Mouse (Mus musculus) 3T3-L1 (cell line): ENCODE measurements at regions not wholly inside any gene's neighbourhood (a gene's known extent, or its start where the extent isn't known, plus 50 kb on each side); places are given as distances from the start of the nearest gene placed in this dataset.

ENCODE experiments used
- DNase-seq: peaks from one replicate; pipeline ENCODE4 v3.0.0-alpha.2; 2015; ENCODE audit warnings: low read depth, low spot score

DNA sequence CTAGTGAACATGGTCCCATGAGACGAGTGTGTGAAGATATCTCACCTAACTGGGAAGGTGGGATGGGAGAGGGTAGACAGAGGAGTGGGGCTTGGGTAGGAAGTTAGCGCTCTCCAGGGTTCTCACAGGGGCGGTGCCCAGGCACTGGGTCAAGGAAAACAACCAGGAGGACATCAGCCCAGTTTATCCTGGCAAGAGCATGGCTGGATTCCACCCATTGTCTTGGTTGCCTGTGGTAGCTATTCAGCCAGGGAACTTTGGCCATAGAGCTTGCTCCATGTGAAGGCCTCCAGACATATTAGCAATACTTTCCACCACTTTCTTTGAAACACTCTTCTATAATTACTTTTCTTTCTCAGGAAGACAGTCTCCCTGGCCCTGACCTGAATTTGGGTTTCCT, 131.4 kb downstream of the 1700020N01Rik start:
- no peak for DNase-seq

DNA sequence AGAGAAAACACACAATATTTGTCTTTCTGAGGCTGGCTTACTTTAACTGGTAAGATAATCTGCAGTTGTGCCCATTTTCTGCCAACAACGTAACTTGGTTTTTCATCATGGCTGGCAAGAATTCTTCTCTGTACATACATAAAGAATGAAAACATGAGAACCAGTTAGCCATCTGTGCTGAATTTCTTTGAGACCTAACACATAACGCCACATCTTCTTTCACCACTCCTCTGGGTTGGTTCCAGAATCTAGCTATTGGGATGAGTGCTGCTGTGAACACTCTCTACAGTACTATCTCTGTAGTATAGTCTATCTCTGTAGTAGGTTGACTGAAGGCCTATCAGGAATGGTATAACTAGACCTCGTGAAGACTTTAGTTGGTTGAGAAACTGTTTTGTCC, 132.1 kb downstream of the 1700020N01Rik start:
- DNase-seq: no peak

DNA sequence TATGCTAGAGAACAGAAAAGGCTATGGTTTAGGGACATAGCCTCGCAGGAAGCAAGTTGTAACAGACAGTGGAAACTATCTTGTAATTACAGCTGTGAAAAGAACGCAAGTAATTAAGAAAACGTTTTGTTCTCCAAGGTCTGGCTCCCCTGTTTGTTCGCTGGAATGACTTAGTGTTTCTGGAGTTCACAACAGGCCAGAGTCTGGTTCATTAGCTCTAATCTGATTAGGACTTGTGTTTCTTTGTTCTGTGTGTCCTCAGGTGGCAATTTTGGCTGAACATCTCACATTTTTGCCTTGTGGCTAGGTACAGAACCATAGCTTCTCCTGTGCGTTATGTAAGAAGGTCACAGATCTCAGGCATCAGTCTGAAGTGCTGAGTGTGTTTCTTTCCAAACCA, 141.7 kb upstream of the Sgk1 start:
- no peak for DNase-seq

DNA sequence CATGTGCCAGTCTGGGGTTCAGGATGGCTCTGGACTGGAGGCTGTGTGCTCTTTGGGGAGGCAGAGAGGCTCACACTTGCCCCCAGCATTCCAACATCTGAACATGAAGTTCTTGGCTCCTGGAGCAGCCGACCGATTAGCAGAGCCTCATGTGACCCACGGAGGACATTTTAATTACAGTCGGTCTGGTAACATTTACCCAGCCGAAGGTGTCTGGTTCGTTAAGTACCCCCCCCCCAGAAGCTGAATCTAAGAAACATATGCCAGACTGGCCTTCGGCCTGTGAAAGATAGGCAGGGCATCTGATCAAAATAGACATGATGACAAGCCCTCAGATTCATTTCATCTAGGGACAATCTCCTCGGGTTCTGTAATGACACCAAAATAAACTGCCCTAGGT, 140.4 kb upstream of the Sgk1 start:
- no peak for DNase-seq

DNA sequence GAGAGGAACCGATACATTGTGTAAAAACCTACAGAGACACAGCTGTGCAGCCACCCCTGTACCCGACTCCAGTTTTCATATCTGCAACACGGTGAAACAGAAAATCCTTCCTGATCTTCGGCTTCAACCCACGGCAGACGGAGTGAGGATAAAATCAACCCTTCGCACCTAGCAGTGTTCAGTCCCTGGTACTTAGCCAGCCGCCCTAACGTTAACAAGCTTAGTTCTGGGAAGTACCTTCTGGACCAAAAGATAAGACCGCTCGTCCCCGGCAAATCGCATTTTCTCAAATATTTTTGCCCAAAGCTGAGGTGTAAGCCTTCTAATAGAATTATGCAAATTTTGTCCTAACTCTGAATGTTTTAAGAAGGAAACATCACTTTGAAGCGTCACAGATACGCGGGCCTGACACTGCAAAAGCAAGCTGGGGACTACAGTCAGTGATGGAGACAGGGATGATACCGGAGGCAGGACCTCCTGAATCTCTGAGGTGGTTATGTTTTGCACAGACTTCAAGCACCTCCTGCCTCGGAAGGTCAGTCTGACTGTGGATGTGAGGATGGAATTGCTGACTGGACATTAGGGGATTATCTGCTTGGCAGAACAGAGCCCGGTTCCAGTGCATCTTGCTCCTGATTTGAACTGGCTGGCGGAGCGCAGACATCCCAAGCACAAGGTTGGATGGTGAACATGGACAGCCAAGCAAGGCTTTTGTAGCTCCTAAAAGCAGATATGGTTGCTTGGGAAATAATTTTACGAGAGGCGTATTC, 139.8 kb upstream of the Sgk1 start:
- DNase-seq: no peak

DNA sequence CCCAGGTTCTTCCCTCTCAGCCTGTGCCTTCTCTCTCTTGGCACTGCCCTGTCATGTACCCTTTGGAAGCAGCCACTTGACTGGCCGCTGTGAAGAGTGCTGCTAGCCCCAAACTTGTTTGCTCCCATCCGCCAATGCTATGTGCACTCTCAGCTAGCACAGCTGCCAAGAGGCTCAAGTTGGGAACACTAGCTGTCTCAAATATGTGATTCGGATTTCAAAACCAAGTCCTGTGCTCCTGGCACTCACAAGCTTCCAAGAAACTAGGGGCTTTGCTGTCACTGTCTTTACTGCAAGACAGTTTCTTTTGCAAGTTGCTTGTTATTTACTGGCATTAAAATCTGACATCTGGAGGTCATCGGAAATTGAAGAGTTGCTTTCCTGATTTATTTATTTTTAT, 138.6 kb upstream of the Sgk1 start:
- no peak for DNase-seq

DNA sequence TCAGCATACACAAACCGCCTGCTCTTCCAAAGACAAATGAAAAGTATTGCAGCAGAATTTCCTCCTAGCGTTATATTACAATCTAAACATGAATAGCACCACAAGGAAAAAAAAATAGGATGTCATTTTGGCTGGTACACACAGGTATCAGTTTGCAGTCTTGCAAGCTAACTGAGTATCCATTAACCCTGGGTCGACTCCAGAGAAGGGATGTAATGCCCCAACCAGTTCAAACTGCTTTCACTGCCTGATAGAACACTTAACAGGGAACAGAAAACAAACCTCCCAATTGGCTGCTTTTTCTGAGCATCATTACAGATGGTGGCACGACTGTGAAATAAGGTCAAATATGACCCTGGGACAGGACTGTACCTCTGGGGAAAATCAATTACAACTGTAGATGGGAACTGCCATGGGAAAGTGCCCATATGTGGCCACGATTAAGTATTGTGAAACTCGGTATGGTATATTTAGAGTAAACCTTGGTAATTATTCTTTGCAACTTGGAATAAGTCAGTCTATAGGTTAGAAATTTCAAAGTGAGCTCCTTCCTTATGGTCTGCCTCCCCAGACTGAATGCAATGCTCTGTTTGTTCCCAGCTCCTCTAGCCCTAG, 137.5 kb upstream of the Sgk1 start:
- no peak for DNase-seq

DNA sequence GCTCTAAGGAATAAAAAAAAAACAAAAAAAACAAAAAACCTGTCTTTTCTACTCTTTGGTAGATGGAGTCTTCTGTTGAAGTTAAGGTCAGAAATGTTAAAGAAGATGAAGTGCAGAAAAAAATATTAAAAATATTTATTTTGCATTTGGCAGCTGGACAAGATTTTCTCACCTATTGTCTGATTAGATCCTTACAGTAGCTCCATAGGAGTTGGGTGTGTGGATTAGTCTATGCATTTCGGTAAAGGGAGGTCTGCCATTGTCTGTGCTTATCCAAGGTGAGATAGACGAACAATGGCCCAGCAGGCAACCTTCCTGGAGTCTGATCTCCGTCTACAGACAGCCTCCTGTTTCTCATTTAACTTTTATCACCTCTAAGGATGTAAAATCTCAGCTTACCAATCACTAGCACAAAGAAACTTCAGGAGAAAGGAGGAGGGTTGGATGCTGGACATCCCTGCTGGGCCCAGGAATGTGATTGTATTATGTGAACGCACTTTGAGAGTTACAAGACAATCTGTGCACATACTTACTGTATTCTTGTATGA, 136.0 kb upstream of the Sgk1 start:
- DNase-seq: no peak

DNA sequence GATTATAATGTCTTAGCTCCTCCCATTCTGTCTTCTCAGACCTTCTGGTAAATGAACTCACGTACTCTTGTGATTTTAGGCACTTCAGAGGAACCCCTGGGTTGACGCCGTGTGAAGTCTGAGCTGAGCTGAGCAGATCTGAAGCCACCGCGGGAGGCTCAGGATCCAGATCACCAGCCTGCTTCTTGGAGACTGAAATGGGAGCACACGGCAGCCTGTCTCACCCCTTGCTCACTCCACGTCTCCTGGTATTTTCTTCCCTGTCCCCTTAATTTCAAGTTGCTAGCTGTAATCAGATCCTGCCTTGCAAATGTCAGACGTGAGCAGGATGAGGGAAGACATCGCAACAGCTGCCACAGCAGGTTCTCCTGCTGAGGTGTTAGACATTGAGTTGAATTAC, 135.3 kb upstream of the Sgk1 start:
- no peak for DNase-seq

DNA sequence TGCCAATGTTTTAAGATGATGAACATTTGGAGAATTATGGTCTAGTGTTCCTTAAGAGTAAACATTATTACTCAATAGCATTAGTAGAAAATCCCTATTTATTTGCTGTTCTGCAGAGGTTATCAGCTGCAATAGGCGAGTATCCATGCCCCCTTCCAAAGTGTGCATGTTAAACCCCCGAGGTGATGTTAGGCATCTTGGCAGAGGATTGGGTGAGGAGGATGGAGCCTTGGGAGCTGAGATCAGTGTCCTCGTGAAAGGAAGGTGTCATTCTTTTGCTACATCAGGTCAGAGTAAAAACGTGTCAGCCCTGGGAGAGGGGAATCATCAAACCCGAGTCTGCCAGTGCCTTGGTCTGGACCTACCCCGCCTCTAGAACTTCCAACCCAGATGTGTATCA, 130.7 kb upstream of the Sgk1 start:
- no peak for DNase-seq

DNA sequence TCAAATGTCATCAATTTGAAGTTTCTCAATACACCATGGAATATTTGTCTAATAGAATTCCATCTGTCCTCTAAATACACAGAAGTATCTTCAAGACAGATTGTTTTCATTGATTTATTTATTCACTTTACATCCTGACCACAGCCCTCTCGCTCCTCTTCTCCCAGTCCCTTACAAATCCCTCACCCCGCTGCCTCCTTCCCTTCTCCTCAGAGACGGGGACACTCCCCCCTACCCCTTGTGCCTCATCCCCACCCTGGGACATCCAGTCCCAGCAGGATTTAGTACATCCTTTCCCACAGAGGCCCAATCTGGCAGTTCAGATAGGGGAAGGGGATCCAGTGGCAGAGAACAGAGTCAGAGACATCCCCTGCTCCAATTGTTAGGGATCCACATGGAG, 129.6 kb upstream of the Sgk1 start:
- DNase-seq: no peak

DNA sequence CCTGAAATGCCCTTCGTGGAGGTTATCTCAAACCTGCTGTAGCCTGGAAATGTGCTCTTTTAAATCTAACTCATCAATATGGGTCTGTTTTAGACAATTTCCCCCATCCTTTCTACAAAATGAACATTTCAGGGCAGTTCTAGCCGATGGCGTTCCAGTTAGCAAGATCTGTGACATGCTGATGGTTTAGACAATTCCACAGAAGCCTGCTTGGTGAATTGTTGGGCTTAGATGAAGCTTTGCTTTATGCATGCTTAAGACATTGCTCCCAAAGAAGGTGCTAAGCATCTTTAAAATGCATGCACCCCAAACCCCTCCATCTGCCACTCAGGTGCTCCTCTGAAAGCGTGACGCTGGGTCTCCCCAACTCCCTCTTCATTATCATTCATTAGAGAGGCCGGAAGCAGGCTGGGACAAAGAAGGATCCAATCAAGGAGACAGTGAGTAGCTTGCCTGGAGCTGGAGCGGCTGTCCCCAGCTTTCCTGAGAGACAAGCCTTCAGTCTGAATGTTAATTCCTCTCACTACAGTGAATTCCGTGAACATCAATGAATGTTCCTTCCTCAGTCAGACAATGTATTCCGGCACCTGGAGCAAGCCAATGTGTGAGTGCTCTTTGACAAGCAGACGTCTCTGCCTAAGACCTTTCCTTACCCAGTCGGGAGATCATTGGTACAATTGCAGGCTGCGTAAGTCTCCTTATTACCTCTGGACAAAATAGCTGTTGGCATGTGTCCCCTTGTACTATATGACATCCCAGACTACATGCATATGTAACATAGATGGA, 127.0 kb upstream of the Sgk1 start:
- no peak for DNase-seq

DNA sequence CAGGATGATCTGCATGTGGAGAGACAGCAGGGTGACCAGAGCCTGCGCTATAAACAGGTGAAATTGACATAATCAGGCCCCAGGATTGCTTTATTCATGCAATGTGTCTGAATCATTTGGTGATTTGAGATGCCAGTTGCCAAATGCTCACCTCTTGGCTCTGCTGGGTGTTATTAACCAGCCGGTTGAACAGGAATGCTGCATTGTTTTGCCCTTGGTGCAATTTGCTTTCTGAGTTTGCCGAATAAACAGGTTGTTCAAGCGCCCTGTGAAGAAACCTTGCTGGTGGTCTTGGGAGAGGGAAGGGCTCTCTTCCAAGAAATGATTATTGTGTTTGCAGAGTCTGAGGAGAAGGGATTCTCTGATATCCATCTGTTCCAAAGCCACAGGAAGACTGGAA, 126.3 kb upstream of the Sgk1 start:
- no peak for DNase-seq

DNA sequence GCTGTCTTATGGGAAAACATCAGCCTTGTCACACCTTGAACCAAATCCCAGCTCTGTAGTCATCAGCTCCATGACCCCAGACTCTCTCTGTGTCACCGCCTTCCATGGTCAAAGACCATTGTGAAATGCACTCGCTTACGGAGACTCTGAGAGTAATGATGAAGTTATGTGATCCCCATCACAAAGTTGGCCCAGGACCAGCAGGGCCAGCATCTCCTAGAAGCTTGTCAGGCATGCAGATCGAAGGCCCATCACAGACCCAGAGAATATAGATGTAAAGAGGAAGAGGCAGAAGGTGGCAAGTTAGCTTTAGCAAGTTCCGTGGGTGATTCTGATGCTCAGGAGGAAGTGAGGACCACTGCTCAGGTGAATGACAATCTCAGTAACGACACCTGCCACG, 125.2 kb upstream of the Sgk1 start:
- no peak for DNase-seq

DNA sequence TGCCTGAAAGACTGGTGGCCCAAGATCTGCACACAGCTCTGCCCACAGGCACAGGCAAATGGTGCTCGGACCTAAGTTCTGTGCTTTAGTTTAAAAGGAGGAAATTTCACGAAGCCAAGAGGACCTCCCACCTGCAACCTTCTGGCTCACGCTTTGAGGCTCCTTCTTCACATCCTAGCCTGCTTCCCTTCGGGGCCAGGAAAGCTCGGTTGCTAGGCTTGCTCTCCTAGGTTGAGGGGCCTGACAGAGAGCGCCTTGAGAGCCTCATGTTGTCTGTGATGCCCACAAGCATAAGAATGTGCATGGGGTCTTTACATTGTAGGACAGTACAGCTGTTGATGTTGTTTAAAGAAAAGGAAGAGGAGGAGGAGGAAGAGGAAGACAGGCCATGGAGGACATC, 123.9 kb upstream of the Sgk1 start:
- no peak for DNase-seq

DNA sequence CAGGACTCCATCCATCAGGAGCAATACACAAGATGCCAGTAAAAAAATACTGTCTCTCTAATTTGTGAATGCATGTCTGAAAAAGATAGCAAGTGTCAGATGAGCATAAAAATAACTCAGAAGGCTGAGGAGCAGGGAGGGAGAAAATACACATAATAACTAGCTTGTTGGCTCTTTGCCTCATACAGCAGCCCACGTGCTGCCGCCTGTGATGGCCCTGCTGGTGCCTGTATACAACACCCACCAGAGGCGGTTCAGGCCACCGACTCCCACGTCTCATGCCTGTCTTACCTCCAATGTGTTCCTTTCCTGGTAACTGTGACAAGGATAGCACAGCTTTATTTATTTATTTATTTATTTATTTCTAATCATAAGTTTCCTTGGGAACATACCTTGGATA, 119.5 kb upstream of the Sgk1 start:
- no peak for DNase-seq

DNA sequence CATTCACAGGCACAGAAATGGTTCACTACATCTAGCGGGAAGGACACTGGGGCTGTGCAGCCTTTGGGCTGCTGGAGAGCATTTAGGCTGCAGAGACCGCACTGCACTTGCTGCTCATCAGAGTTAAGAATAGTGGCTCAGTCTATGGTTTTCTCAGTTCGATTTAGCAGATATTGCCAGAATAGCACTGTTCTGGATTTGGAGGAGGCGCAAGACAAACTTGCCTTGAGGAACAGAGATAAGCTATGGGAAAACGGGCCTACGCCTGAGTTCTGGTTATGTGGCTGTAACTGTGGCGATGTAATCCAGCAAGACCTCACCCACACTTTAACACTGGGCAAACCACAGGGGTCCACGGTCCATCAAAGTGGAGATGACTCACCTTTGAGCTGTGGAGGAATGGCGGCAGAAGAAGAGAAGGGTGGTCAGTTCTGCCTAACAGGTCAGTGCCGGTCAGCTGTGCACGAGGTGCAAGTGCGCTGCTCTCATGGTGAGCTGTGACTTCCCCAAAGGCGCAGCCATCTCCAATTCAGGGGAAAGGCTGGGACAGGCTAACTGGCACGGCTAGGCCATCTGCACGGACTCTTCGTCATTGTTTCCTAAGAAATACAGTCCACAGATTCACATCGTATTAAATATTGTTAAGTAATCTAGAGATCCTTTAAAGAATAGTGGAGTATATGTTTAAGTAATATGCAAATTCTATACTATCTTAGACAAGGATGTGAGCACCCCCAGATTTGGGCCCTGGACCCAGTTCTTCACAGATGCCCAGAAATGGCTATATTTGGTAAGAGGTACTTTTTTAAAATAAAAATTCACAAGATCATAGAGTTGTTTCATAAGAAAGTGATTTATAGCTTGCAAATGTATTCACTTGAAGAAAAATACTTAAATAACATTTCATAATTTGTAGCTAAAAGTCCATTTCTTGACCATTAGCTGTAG, 118.7 kb upstream of the Sgk1 start:
- DNase-seq: no peak

DNA sequence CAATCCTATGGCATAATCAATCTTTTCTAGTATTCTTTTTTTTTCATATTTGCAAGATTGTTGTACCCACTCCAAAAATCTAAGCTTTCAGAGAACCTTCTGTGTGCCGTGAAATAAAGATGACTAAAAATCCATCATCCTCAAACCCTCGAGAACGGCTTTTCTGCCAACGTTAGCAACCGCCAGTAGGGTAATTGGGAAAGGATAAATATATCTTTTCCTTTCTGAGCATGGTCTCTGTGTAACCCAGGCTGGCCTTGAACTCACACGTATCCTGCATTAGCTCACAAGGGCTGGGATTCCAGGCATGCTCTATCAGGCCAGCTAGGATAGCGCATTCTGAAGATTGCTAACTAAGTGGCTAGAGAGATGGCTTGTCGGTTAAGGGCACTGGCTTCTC, 117.9 kb upstream of the Sgk1 start:
- DNase-seq: no peak

DNA sequence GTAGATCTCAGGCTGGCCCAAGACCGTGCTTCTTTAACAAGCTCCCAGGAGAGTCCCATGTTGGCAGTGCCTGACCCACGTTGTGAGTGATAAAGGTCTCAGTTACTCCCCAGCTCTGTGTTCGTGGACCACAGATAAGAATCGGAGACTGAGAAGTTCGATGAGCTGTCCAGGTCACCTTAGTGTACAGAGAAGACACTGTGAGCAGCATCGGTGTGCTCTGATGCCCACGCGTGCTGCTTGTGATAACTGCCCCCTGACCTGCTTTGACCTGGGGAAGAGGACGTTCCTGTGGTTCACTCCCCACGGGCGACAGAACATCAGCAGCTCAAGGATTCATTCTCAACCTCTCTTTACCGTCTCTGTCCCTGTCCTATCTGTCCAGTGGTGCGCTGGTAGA, 117.1 kb upstream of the Sgk1 start:
- DNase-seq: no peak

DNA sequence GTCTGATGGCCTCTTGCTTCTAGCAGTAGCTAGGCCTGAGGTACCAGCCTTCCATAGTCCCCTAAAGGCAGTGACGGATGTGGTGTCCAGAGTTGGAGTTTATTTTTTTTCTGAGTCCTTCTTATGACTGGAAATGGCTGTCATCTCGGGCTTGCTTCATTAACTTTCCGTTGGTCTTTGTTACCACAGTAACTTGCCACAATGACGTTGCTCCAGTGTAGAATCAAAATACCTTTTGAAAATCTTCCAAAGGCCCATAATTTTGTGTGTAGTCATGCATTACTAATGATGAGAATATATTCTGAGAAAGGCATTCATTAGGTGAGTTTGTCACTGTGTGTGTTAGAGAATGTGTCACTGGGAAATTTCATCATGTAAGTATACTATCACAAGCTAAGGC, 108.4 kb upstream of the Sgk1 start:
- peak; percentile 77 for DNase-seq

DNA sequence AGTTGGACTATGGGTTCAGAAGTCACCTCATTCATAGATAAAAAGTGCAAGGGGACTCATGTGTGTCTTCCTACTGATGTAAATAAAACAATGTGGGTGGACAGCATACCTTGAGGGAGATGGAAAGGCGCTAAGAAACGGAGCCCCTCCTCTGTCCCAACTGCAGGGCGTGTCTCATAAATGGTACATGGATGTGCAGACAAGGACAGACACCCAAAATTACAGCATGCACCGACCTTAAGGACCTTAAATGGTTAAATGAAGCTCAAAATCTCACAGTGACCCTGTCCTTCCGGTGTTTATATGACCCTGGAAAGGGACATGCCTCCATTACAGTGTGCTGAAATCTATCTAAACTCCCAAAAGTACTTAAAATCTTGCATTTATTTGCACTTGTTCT, 106.5 kb upstream of the Sgk1 start:
- DNase-seq: no peak
